Mouse (Mus musculus) testis, adult 2 months (tissue): ENCODE results near the gene Gm20388. TPM values are rescaled to one million over a fixed set of nuclear protein-coding genes. Genes with fewer than 3 reads are reported as not detected.

Experiments used
- H3K27ac ChIP-seq: fragments of 200-500 bp; 2 replicates; pipeline ENCODE4 v1.5.1; 2012; ENCODE audit warnings: low read depth, low read length; ENCODE audit not compliant: control insufficient read depth, insufficient read depth
- H3K27me3 ChIP-seq: fragments of 200-500 bp; 2 replicates; pipeline ENCODE4 v1.6.1; 2012; ENCODE audit warnings: mild to moderate bottlenecking, low read length, moderate library complexity; ENCODE audit not compliant: control insufficient read depth, insufficient read depth
- H3K36me3 ChIP-seq: fragments of 200-500 bp; 2 replicates; pipeline ENCODE4 v1.6.1; 2012; ENCODE audit warnings: mild to moderate bottlenecking, low read length; ENCODE audit not compliant: control insufficient read depth, insufficient read depth
- H3K4me1 ChIP-seq: fragments of 200-500 bp; 2 replicates; pipeline ENCODE4 v1.6.1; 2012; ENCODE audit warnings: low read length; ENCODE audit not compliant: control insufficient read depth, insufficient read depth
- H3K4me3 ChIP-seq: fragments of 200-500 bp; 2 replicates; pipeline ENCODE4 v1.5.1; 2012; ENCODE audit warnings: low read depth, mild to moderate bottlenecking, low read length, moderate library complexity, mixed read lengths; ENCODE audit not compliant: control insufficient read depth
- CTCF ChIP-seq: fragments of 200-500 bp; IDR thresholded peaks from 2 replicates; pipeline ENCODE4 v1.5.1; 2012; ENCODE audit warnings: low read depth, mild to moderate bottlenecking, inconsistent platforms, low read length, moderate library complexity; ENCODE audit not compliant: control insufficient read depth, insufficient read depth, insufficient replicate concordance
- POLR2A ChIP-seq: fragments of 200-500 bp; IDR thresholded peaks from 2 replicates; pipeline ENCODE4 v1.6.1; 2012; ENCODE audit warnings: low read depth, mild to moderate bottlenecking, inconsistent platforms, low read length, moderate library complexity; ENCODE audit not compliant: control insufficient read depth
- polyA plus RNA-seq: library from polyadenylated mRNA; depleted of rRNA; stranded (reverse); fragments of >200 nt; gene quantifications from 2 replicates; pipeline ENCODE4 v1.2.3, GENCODE M21; 2012

Gm20388 gene
- polyA plus RNA-seq, 1 experiment: 5.6 TPM

- Histone ChIP-seq H3K27me3 (no peaks in the 10 kb centered on the region), H3K4me1 (no peaks in the 10 kb centered on the region), H3K27ac (no peak overlapping the region), H3K4me3 (no peak overlapping the region), H3K36me3 (no peaks in the 10 kb centered on the region)
- TF ChIP-seq CTCF (no peak), POLR2A (no peak)
These were observed 1830.1 kb downstream of the Gm20388 start for GRCm38 (mm10) chr8:121740721-121741120.

GRCm38 (mm10) chr8:121749501-121749900, 1838.9 kb downstream of the Gm20388 start:
- no peaks in the 10 kb centered on the region for H3K36me3 ChIP-seq
- no peak overlapping the region for H3K27ac ChIP-seq
- no peaks in the 10 kb centered on the region for H3K27me3 ChIP-seq
- H3K4me1 ChIP-seq: peaks cover 2% of the 10 kb centered on the region; the same call in 1 of the 2 replicates
- no peak overlapping the region for H3K4me3 ChIP-seq
- TF ChIP-seq CTCF: no peak
- no peak for TF ChIP-seq POLR2A

GRCm38 (mm10) chr8:121750512-121750911, 1839.9 kb downstream of the Gm20388 start:
- H3K4me3 ChIP-seq: no peak overlapping the region
- H3K27me3 ChIP-seq: no peaks in the 10 kb centered on the region
- no peak overlapping the region for H3K27ac ChIP-seq
- H3K36me3 ChIP-seq: no peaks in the 10 kb centered on the region
- peak; percentile 25; the same call in 1 of the 2 replicates for TF ChIP-seq CTCF
- TF ChIP-seq POLR2A: no peak
- peaks cover 2% of the 10 kb centered on the region; the same call in 1 of the 2 replicates for H3K4me1 ChIP-seq

- H3K4me3 ChIP-seq: no peak overlapping the region
- no peaks in the 10 kb centered on the region for H3K36me3 ChIP-seq
- TF ChIP-seq CTCF (peak; percentile 97), POLR2A (no peak)
- H3K27ac ChIP-seq: no peak overlapping the region
- peaks cover 2% of the 10 kb centered on the region; the same call in 1 of the 2 replicates for H3K4me1 ChIP-seq
- H3K27me3 ChIP-seq: no peaks in the 10 kb centered on the region
These were observed 1840.8 kb downstream of the Gm20388 start for GRCm38 (mm10) chr8:121751407-121751806.

- H3K27me3 ChIP-seq: no peaks in the 10 kb centered on the region
- H3K4me1 ChIP-seq: peaks cover 6% of the 10 kb centered on the region; the same call in 1 of the 2 replicates
- H3K4me3 ChIP-seq: no peak overlapping the region
- TF ChIP-seq CTCF (no peak), POLR2A (no peak)
- no peaks in the 10 kb centered on the region for H3K36me3 ChIP-seq
- H3K27ac ChIP-seq: no peak overlapping the region
These were observed 1847.8 kb downstream of the Gm20388 start for GRCm38 (mm10) chr8:121758470-121758869.

GRCm38 (mm10) chr8:121760484-121760883, 1849.8 kb downstream of the Gm20388 start:
- H3K4me1 ChIP-seq: peaks cover 6% of the 10 kb centered on the region; the same call in 1 of the 2 replicates
- H3K27me3 ChIP-seq: no peaks in the 10 kb centered on the region
- no peak overlapping the region for H3K4me3 ChIP-seq
- no peak overlapping the region for H3K27ac ChIP-seq
- no peak for TF ChIP-seq POLR2A
- no peak for TF ChIP-seq CTCF
- no peaks in the 10 kb centered on the region for H3K36me3 ChIP-seq

- Histone ChIP-seq H3K4me3 (no peak overlapping the region), H3K4me1 (peaks cover 6% of the 10 kb centered on the region; the same call in 1 of the 2 replicates), H3K27ac (no peak overlapping the region), H3K36me3 (no peaks in the 10 kb centered on the region), H3K27me3 (no peaks in the 10 kb centered on the region)
- 0 out of 2 replicates have a peak, but pooled peaks have one; percentile 22 for TF ChIP-seq POLR2A
- no peak for TF ChIP-seq CTCF
These were observed 1850.8 kb downstream of the Gm20388 start for GRCm38 (mm10) chr8:121761480-121761879.
